Mouse (Mus musculus) lung, adult 2 months (tissue): ENCODE measurements at regions not wholly inside any gene's neighbourhood (a gene's known extent, or its start where the extent isn't known, plus 50 kb on each side); places are given as distances from the start of the nearest gene placed in this dataset.

ENCODE experiments used
- CTCF ChIP-seq: fragments of 200-500 bp; IDR thresholded peaks from 2 replicates; pipeline ENCODE4 v1.5.1; 2011; ENCODE audit warnings: mild to moderate bottlenecking, low read length, control low read depth; ENCODE audit not compliant: insufficient read depth
- POLR2A ChIP-seq: fragments of 200-500 bp; IDR thresholded peaks from 2 replicates; pipeline ENCODE4 v1.6.1; 2011; ENCODE audit warnings: low read depth, mild to moderate bottlenecking, control low read depth, low read length, borderline replicate concordance; ENCODE audit errors: extremely low read depth

DNA sequence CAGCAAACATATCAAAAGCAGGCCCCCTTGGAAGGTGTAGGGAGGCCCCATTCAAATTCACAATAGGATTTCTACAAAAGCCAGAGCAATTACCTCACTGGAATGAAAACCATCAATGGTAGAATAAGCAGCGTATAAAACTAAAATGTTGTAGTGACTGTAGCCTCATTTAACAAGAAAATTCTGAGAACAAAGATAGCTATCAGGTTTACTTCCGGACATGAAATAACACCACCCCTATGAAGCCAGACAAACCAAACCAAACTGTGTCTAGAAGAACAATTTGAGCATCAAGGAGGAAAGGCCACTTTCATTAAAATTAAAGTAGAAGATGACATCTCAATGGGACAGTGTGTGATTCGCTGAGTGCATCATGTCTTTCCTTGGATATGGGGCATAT, 74.9 kb downstream of the Tmsb4x start:
- TF ChIP-seq POLR2A (no peak), CTCF (no peak)
